Mouse (Mus musculus): Measurements from ENCODE around the gene Ndst2. TPM values are rescaled to one million over a fixed set of nuclear protein-coding genes. Genes with fewer than 3 reads are reported as not detected.

The Ndst2 gene
- total and polyA plus RNA-seq, 3 experiments: 37.1 to 54.0 (median 39.5) TPM

DNA sequence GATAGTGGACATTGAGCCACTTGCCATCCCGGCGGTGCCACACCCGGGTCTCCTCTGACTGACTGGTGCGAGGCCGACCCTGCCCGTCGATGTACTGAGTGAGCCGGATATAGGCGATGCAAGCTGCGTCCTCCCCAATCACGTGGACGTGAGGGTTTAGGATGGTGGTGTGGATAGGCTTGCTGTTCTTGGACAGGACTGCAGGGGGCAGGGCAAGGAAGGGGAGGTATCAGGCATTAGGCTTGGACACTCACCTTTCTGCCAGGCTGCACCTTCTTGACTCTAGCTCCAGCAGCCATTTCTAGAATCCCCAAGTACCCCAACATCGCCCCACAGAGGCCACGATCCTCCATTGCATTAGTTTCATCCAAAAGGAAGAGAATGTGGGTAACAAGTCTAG lies 2.9 kb upstream of the Ndst2 start:
- H3K4me3 ChIP-seq (ENCODE audit: control insufficient read depth in 1 of 2, insufficient read depth in 1 of 2, low read depth in 2 of 2, low read length in 2 of 2): no peak overlapping the region
- no peak overlapping the region for H3K27ac ChIP-seq (ENCODE audit: control insufficient read depth, low read depth, low read length)

GRCm38 (mm10) chr14:20735892-20736390 lies 1.6 kb upstream of the Ndst2 start:
- Histone ChIP-seq H3K36me3 (ENCODE audit: control insufficient read depth in 1 of 2, insufficient read depth in 2 of 2, low read length in 2 of 2) (peaks cover 9 to 29% of the 10 kb centered on the region in 2 experiments), H3K27ac (ENCODE audit: control insufficient read depth, low read depth, low read length) (no peak overlapping the region)
- DNase-seq (ENCODE audit: low read depth, low spot score): no peak

More for the DNA sequence above, 2.9 kb upstream of the Ndst2 start:
- peak; percentile 54 for DNase-seq (ENCODE audit: low read depth, low spot score)
- Histone ChIP-seq H3K9ac (ENCODE audit: control insufficient read depth, low read depth, low read length, poor library complexity, severe bottlenecking) (no peak overlapping the region), H3K36me3 (ENCODE audit: control insufficient read depth in 1 of 2, insufficient read depth in 2 of 2, low read length in 2 of 2) (peaks cover 6 to 15% of the 10 kb centered on the region in 2 experiments), H3K9me3 (replicated peaks; ENCODE audit: insufficient read depth, low read length) (no peaks in the 10 kb centered on the region), H3K79me2 (ENCODE audit: control insufficient read depth, insufficient read depth, low read length, poor library complexity) (peaks cover 9% of the 10 kb centered on the region), H3K4me1 (ENCODE audit: control insufficient read depth in 1 of 2, insufficient read depth in 2 of 2, low read length in 2 of 2) (peaks cover 10 to 22% of the 10 kb centered on the region in 2 experiments), H3K27me3 (ENCODE audit: control insufficient read depth in 1 of 2, insufficient read depth in 2 of 2, low read length in 2 of 2) (no peaks in the 10 kb centered on the region)
- peak; percentile 12; the same call in 1 of the 2 replicates for TF ChIP-seq ZC3H11A (IDR thresholded peaks at IDR 0.05; ENCODE audit: low read depth, low read length)
- 0 out of 2 replicates have a peak, but pooled peaks have one; percentile 32 for TF ChIP-seq MAX (IDR thresholded peaks at IDR 0.05; ENCODE audit: low read length)
- no peak for TF ChIP-seq MAZ (IDR thresholded peaks at IDR 0.05; ENCODE audit: low read depth, low read length)
- peak; percentile 45 for TF ChIP-seq SMC3 (IDR thresholded peaks at IDR 0.05; ENCODE audit: low read depth, low read length)
- TF ChIP-seq ETS1 (IDR thresholded peaks at IDR 0.05; ENCODE audit: low read depth, low read length): no peak
- peak; percentile 22 for TF ChIP-seq RAD21 (IDR thresholded peaks at IDR 0.05; ENCODE audit: low read depth, low read length)
- TF ChIP-seq CTCF (IDR thresholded peaks at IDR 0.05 in 2 of 3, conservative IDR thresholded peaks at IDR 0.05 in 1 of 3; ENCODE audit: control insufficient read depth in 1 of 3, insufficient read depth in 1 of 3, low read depth in 2 of 3, low read length in 3 of 3, poor library complexity in 1 of 3, severe bottlenecking in 1 of 3): peak; percentile 47 to 64 (median 52)

DNA sequence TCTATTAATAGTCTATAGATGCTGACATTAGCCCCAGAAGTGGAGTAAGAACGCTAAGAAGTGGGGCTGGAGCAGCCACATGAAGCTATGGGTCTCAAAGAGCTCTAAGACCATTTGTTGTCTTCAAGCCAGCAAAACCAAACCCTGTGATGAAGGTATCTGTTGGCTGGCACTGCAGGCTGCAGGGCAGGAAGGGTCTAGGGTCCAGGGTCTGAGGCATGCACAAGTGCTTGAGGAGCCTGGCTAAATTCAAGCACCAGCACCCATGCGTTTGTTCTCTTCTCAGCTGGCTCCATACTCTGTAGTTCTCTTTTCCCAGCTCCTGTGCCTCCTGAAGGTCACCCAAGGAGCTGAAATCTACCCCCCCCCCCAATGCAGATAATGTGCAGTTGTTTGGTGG lies 690 bp upstream of the Ndst2 start:
- Histone ChIP-seq H3K36me3 (ENCODE audit: control insufficient read depth in 1 of 2, insufficient read depth in 2 of 2, low read length in 2 of 2) (peaks cover 11 to 38% of the 10 kb centered on the region in 2 experiments), H3K79me2 (ENCODE audit: control insufficient read depth, insufficient read depth, low read length, poor library complexity) (peaks cover 17% of the 10 kb centered on the region), H3K27ac (ENCODE audit: control insufficient read depth, low read depth, low read length) (peak overlapping the region; percentile 66), H3K4me3 (ENCODE audit: control insufficient read depth in 1 of 2, insufficient read depth in 1 of 2, low read depth in 2 of 2, low read length in 2 of 2) (no peak overlapping the region), H3K9me3 (replicated peaks; ENCODE audit: insufficient read depth, low read length) (no peaks in the 10 kb centered on the region), H3K4me1 (ENCODE audit: control insufficient read depth in 1 of 2, insufficient read depth in 2 of 2, low read length in 2 of 2) (peaks cover 28 to 45% of the 10 kb centered on the region in 2 experiments), H3K27me3 (ENCODE audit: control insufficient read depth in 1 of 2, insufficient read depth in 2 of 2, low read length in 2 of 2) (no peaks in the 10 kb centered on the region), H3K9ac (ENCODE audit: control insufficient read depth, low read depth, low read length, poor library complexity, severe bottlenecking) (peak overlapping the region; percentile 18; the same call in 1 of the 2 replicates)
- no peak for DNase-seq (ENCODE audit: low read depth, low spot score)
- TF ChIP-seq SIN3A (IDR thresholded peaks at IDR 0.05; ENCODE audit: low read length): no peak
- TF ChIP-seq USF2 (IDR thresholded peaks at IDR 0.05; ENCODE audit: borderline replicate concordance in 1 of 2, insufficient read depth in 1 of 2, low read depth in 1 of 2, low read length in 2 of 2): no peak
- TF ChIP-seq POLR2A (IDR thresholded peaks at IDR 0.05; ENCODE audit: control insufficient read depth in 1 of 2, insufficient read depth in 1 of 2, low read depth in 1 of 2, low read length in 2 of 2, poor library complexity in 1 of 2): no peak
- TF ChIP-seq RAD21 (IDR thresholded peaks at IDR 0.05; ENCODE audit: low read depth, low read length): no peak
- no peak for TF ChIP-seq UBTF (IDR thresholded peaks at IDR 0.05; ENCODE audit: borderline replicate concordance, insufficient read depth, low read depth, low read length)
- TF ChIP-seq CHD2 (IDR thresholded peaks at IDR 0.05; ENCODE audit: low read length): no peak
- no peak for TF ChIP-seq TCF12 (IDR thresholded peaks at IDR 0.05; ENCODE audit: low read depth, low read length)
- no peak for TF ChIP-seq MAX (IDR thresholded peaks at IDR 0.05; ENCODE audit: low read length)
- TF ChIP-seq MAZ (IDR thresholded peaks at IDR 0.05; ENCODE audit: low read depth, low read length): no peak
- TF ChIP-seq MYC (IDR thresholded peaks at IDR 0.05; ENCODE audit: low read depth, low read length): no peak
- TF ChIP-seq POLR2AphosphoS5 (IDR thresholded peaks at IDR 0.05; ENCODE audit: borderline replicate concordance, low read depth, low read length): no peak
- TF ChIP-seq MXI1 (IDR thresholded peaks at IDR 0.05; ENCODE audit: low read depth, low read length): no peak
- TF ChIP-seq SMC3 (IDR thresholded peaks at IDR 0.05; ENCODE audit: low read depth, low read length): no peak
- no peak for TF ChIP-seq MEF2A (IDR thresholded peaks at IDR 0.05; ENCODE audit: extremely low read depth, insufficient replicate concordance, low read depth, low read length, poor library complexity, severe bottlenecking)

More at GRCm38 (mm10) chr14:20735892-20736390, 1.6 kb upstream of the Ndst2 start:
- Histone ChIP-seq H3K9me3 (replicated peaks; ENCODE audit: insufficient read depth, low read length) (no peaks in the 10 kb centered on the region), H3K4me1 (ENCODE audit: control insufficient read depth in 1 of 2, insufficient read depth in 2 of 2, low read length in 2 of 2) (peaks cover 21 to 36% of the 10 kb centered on the region in 2 experiments), H3K9ac (ENCODE audit: control insufficient read depth, low read depth, low read length, poor library complexity, severe bottlenecking) (no peak overlapping the region), H3K4me3 (ENCODE audit: control insufficient read depth in 1 of 2, insufficient read depth in 1 of 2, low read depth in 2 of 2, low read length in 2 of 2) (no peak overlapping the region), H3K79me2 (ENCODE audit: control insufficient read depth, insufficient read depth, low read length, poor library complexity) (peaks cover 10% of the 10 kb centered on the region), H3K27me3 (ENCODE audit: control insufficient read depth in 1 of 2, insufficient read depth in 2 of 2, low read length in 2 of 2) (no peaks in the 10 kb centered on the region)
- TF ChIP-seq RAD21 (IDR thresholded peaks at IDR 0.05; ENCODE audit: low read depth, low read length) (no peak), CHD1 (IDR thresholded peaks at IDR 0.05; ENCODE audit: low read depth, low read length) (no peak), ZMIZ1 (IDR thresholded peaks at IDR 0.05; ENCODE audit: low read depth, low read length) (no peak), ELF1 (IDR thresholded peaks at IDR 0.05; ENCODE audit: low read depth, low read length) (no peak), USF1 (IDR thresholded peaks at IDR 0.05; ENCODE audit: low read depth, low read length) (no peak), MEF2A (IDR thresholded peaks at IDR 0.05; ENCODE audit: extremely low read depth, insufficient replicate concordance, low read depth, low read length, poor library complexity, severe bottlenecking) (no peak), GATA1 (IDR thresholded peaks at IDR 0.05; ENCODE audit: low read depth, low read length) (no peak)
